Mouse (Mus musculus): ENCODE measurements around the gene Spag9. TPM values are rescaled to one million over a fixed set of nuclear protein-coding genes. Genes with fewer than 3 reads are reported as not detected.

The Spag9 gene
- total RNA-seq, 4 experiments from 2014 or later = 141 to 155 (median 148) TPM

GRCm38 (mm10) chr11:94047288-94047687 is 51.4 kb downstream of the Spag9 start:
- no peak for DNase-seq (ENCODE audit: low spot score)

- no peak for DNase-seq (ENCODE audit: low spot score)
Observed at GRCm38 (mm10) chr11:94054176-94054575, 58.3 kb downstream of the Spag9 start.

- DNase-seq (ENCODE audit: low spot score) = no peak
Observed at GRCm38 (mm10) chr11:94054901-94055300, 59.0 kb downstream of the Spag9 start.

- no peak for DNase-seq (ENCODE audit: low spot score)
Observed at GRCm38 (mm10) chr11:94063941-94064340, 68.0 kb downstream of the Spag9 start.

GRCm38 (mm10) chr11:94070455-94070854 is 74.6 kb downstream of the Spag9 start:
- DNase-seq (ENCODE audit: low spot score) = no peak

- peak; percentile 11 for DNase-seq (ENCODE audit: low spot score)
Observed at GRCm38 (mm10) chr11:94073283-94073682, 77.4 kb downstream of the Spag9 start.

GRCm38 (mm10) chr11:94086966-94087365 is 91.1 kb downstream of the Spag9 start:
- peak; percentile 72 for DNase-seq (ENCODE audit: low spot score)

- no peak for DNase-seq (ENCODE audit: low spot score)
Observed at GRCm38 (mm10) chr11:94090496-94090895, 94.6 kb downstream of the Spag9 start.

- DNase-seq (ENCODE audit: low spot score) = no peak
Observed at GRCm38 (mm10) chr11:94097489-94097888, 101.6 kb downstream of the Spag9 start.

- DNase-seq (ENCODE audit: low spot score) = no peak
Observed at GRCm38 (mm10) chr11:94098840-94099239, 102.9 kb downstream of the Spag9 start.

GRCm38 (mm10) chr11:94113795-94114194 is 117.9 kb downstream of the Spag9 start:
- DNase-seq (ENCODE audit: low spot score) = no peak

GRCm38 (mm10) chr11:94115408-94115807 is 119.5 kb downstream of the Spag9 start:
- no peak for DNase-seq (ENCODE audit: low spot score)

GRCm38 (mm10) chr11:94116655-94117054 is 120.8 kb downstream of the Spag9 start:
- no peak for DNase-seq (ENCODE audit: low spot score)

- no peak for DNase-seq (ENCODE audit: low spot score)
Observed at GRCm38 (mm10) chr11:94117836-94118235, 121.9 kb downstream of the Spag9 start.

- no peak for DNase-seq (ENCODE audit: low spot score)
Observed at GRCm38 (mm10) chr11:94118612-94119011, 122.7 kb downstream of the Spag9 start.

- DNase-seq (ENCODE audit: low spot score) = no peak
Observed at GRCm38 (mm10) chr11:94120690-94121089, 124.8 kb downstream of the Spag9 start.

- DNase-seq (ENCODE audit: low spot score) = no peak
Observed at GRCm38 (mm10) chr11:94121501-94121900, 125.6 kb downstream of the Spag9 start.

- DNase-seq (ENCODE audit: low spot score) = no peak
Observed at GRCm38 (mm10) chr11:94122341-94123030, 126.6 kb downstream of the Spag9 start.

- no peak for DNase-seq (ENCODE audit: low spot score)
Observed at GRCm38 (mm10) chr11:94126701-94127100, 130.8 kb downstream of the Spag9 start.

- peak; percentile 82 for DNase-seq (ENCODE audit: low spot score)
Observed at GRCm38 (mm10) chr11:94127966-94128365, 132.1 kb downstream of the Spag9 start.

- no peak for DNase-seq (ENCODE audit: low spot score)
Observed at GRCm38 (mm10) chr11:94128506-94128905, 132.6 kb downstream of the Spag9 start.

- DNase-seq (ENCODE audit: low spot score) = peak; percentile 53
Observed at GRCm38 (mm10) chr11:94129261-94130059, 133.6 kb downstream of the Spag9 start.

Data from heart, adult 8-10 months (tissue).